26 mouse cellular contexts compared by ENCODE assay signal in genomic region chr11:8073321-8073720, GRCm38 (mm10).
DNase-seq lines count a peak whose midpoint lies in the region; ATAC-seq lines count a peak whose summit lies in the region.
"Had no signal": no experiment of that assay in that cellular context is flagged by ENCODE, and none has a peak within 500 bp of the region (broad histone marks: within the 10 kb centered on the region; RNA-seq: fewer than 3 reads in every experiment).

No protein-coding gene starts in this region.

- no peaks in the 10 kb centered on the region for H3K9me3 ChIP-seq in heart, embryonic 15.5 days (replicated peaks)
- no peaks in the 10 kb centered on the region for H3K9me3 ChIP-seq in kidney, embryonic 15.5 days (replicated peaks)
- H3K9me3 ChIP-seq: G1E had no signal

- intact Hi-C loops in heart, postnatal 25 days (cut with DNase I): no loop called here

- WGBS in heart, embryonic 15.5 days: 57% methylated on average over 1 of the region's 1 CpGs
- whole genome bisulfite sequencing in kidney, embryonic 15.5 days: 91% methylated on average over 1 of the region's 1 CpGs

- no peaks in the 10 kb centered on the region for H3K4me1 ChIP-seq in heart, embryonic 15.5 days (replicated peaks)
- peaks cover 10% of the 10 kb centered on the region for H3K4me1 ChIP-seq in kidney, embryonic 15.5 days

- no peak overlapping the region for H3K4me2 ChIP-seq in heart, embryonic 15.5 days
- no peak overlapping the region for H3K4me2 ChIP-seq in kidney, embryonic 15.5 days
- H3K4me2 ChIP-seq: hindbrain, embryonic 14.5 days had no signal

- 0 out of 2 replicates have a peak, but pooled peaks have one; percentile 27 for ATAC-seq in heart, embryonic 15.5 days (replicated peaks; ENCODE audit: insufficient number of reproducible peaks, insufficient read depth, low FRiP score, low read depth)
- no peak for ATAC-seq in kidney, embryonic 15.5 days (replicated peaks; ENCODE audit: low FRiP score)
- ATAC-seq: forebrain, embryonic 14.5 days; forebrain, postnatal 0 days; hindbrain, postnatal 0 days; inflammation-experienced regulatory T-cells, adult 6 months; intestine, embryonic 16.5 days had no signal

- no peak overlapping the region for H3K9ac ChIP-seq in heart, embryonic 15.5 days
- H3K9ac ChIP-seq in kidney, embryonic 15.5 days: no peak overlapping the region
- H3K9ac ChIP-seq: forebrain, postnatal 0 days; hindbrain, embryonic 14.5 days had no signal

- no peak overlapping the region for H3K27ac ChIP-seq in heart, embryonic 15.5 days
- no peak overlapping the region for H3K27ac ChIP-seq in kidney, embryonic 15.5 days
- H3K27ac ChIP-seq: gastrocnemius, adult 2 months; heart, adult 2 months; hindbrain, embryonic 14.5 days; hindbrain, postnatal 0 days had no signal

- DNase-seq in heart, adult 11 months: peak; percentile 92
- no peak for DNase-seq in heart, postnatal 25 days (ENCODE audit: low spot score)
- no peak for DNase-seq in heart, adult 8-10 months (ENCODE audit: low spot score)
- peak; percentile 23 for DNase-seq in fibroblast of lung, adult 2 months (ENCODE audit: low read depth)
- DNase-seq: adrenal gland, adult 8-10 months; adrenal gland, postnatal 25 days; B cell, adult 2 months; cerebellum, adult 18-20 months; cerebellum, adult 9-10 months; cerebellum, postnatal 14 days; forebrain, postnatal 0 days; gastrocnemius, adult 2 months; gastrocnemius, postnatal 14 days; heart, adult 2 months; heart, postnatal 10 days; heart, postnatal 4 days; kidney, adult 18-20 months had no signal

- H3K4me3 ChIP-seq in heart, embryonic 15.5 days: no peak overlapping the region
- H3K4me3 ChIP-seq in kidney, embryonic 15.5 days (replicated peaks): no peak overlapping the region
- H3K4me3 ChIP-seq: gastrocnemius, adult 2 months; heart, adult 2 months had no signal

- H3K36me3 ChIP-seq in heart, embryonic 15.5 days: no peaks in the 10 kb centered on the region
- no peaks in the 10 kb centered on the region for H3K36me3 ChIP-seq in kidney, embryonic 15.5 days
- H3K36me3 ChIP-seq: G1E had no signal

- H3K27me3 ChIP-seq in heart, embryonic 15.5 days: no peaks in the 10 kb centered on the region
- no peaks in the 10 kb centered on the region for H3K27me3 ChIP-seq in kidney, embryonic 15.5 days
- H3K27me3 ChIP-seq: CH12.LX had no signal

Comparison
In these comparisons a context has a peak if more than half of its experiments do, and no peak if none do; other contexts are left out.
1. DNase-seq: peak in heart, adult 11 months (single experiment) and fibroblast of lung, adult 2 months (single experiment); none in heart, postnatal 25 days (single experiment) and heart, adult 8-10 months (single experiment).